Mouse (Mus musculus) forebrain, embryonic 16.5 days (tissue): ENCODE measurements around the gene Ephx3. TPM values are rescaled to one million over a fixed set of nuclear protein-coding genes. Genes with fewer than 3 reads are reported as not detected.

Experiments
- ATAC-seq: fragments of 200-750 bp; cut with Nextera tagmentation; 2 replicates; pipeline ENCODE4 v1.8.0; 2017; ENCODE audit warnings: mild to moderate bottlenecking, moderate library complexity
- H3K27ac ChIP-seq: fragments of 300-500 bp; sonication (generic); 2 replicates; pipeline ENCODE4 v1.5.1; 2014; ENCODE audit warnings: low read length, control low read depth
- H3K27me3 ChIP-seq: fragments of 300-500 bp; sonication (generic); replicated peaks from 2 replicates; pipeline ENCODE4 v1.6.1; 2014; ENCODE audit warnings: low read length; ENCODE audit not compliant: control insufficient read depth, insufficient read depth
- H3K36me3 ChIP-seq: fragments of 300-500 bp; sonication (generic); 2 replicates; pipeline ENCODE4 v1.6.1; 2014; ENCODE audit not compliant: control insufficient read depth, insufficient read depth
- H3K4me1 ChIP-seq: fragments of 300-500 bp; sonication (generic); replicated peaks from 2 replicates; pipeline ENCODE4 v1.6.1; 2014; ENCODE audit warnings: low read length; ENCODE audit not compliant: control insufficient read depth, insufficient read depth
- H3K4me2 ChIP-seq: fragments of 300-500 bp; sonication (generic); 2 replicates; pipeline ENCODE4 v1.6.1; 2014; ENCODE audit warnings: mild to moderate bottlenecking, low read length, control low read depth
- H3K4me3 ChIP-seq: fragments of 300-500 bp; sonication (generic); replicated peaks from 2 replicates; pipeline ENCODE4 v1.5.1; 2014; ENCODE audit warnings: mild to moderate bottlenecking, low read length, control low read depth
- H3K9ac ChIP-seq: fragments of 300-500 bp; sonication (generic); replicated peaks from 2 replicates; pipeline ENCODE4 v1.6.1; 2014; ENCODE audit warnings: low read depth, low read length, control low read depth
- H3K9me3 ChIP-seq: fragments of 300-500 bp; sonication (generic); 2 replicates; pipeline ENCODE4 v1.6.1; 2016; ENCODE audit warnings: low read length; ENCODE audit not compliant: control insufficient read depth
- WGBS: fragments of 180-500 bp; shearing (Covaris S2); extraction: QIAGEN DNeasy Blood & Tissue Kit; methylation state at CpG from one replicate; pipeline ENCODE4 v1.1.7; 2014; 5-methylcytosine and 5-hydroxymethylcytosine counted together
- polyA plus RNA-seq: library from polyadenylated mRNA; unstranded; fragments of >200 nt; fragmentation: Nextera tagmentation; extraction: Ambion mirVana; gene quantifications from 2 replicates; pipeline ENCODE4 v1.2.1, GENCODE M21; 2015

Gene Ephx3
- polyA plus RNA-seq, 1 experiment from 2014 or later = not detected

DNA sequence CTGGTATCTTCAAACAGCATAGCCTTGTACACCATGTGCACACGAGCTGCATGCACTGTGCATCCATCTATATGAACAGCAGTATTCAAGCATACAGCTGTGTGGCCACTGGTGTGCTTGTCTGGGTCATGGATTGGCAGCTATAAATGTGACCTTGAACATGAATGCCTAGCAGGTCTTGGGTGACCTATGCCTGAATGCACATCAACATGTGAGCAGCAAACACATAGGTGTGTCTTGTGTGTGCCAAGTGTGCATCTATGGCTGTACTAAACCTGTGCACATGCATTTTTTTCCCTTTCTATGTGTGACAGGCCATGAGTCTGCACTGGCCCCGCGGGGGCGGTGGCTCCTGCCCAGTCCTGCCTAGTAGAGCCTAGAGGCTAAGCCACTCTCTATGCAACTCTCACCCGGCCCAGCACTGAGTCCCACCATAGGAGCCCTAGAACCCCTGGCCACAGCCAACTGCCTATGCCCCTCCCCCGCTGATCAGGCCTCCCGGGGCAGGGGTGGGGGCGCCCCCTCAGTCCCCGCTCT is 24.0 kb downstream of the Ephx3 start:
- 3% methylated on average over 8 of the region's 9 CpGs for WGBS
- H3K4me2 ChIP-seq = peak overlapping the region; percentile 92
- peaks cover 29% of the 10 kb centered on the region for H3K4me1 ChIP-seq
- H3K27ac ChIP-seq = peak overlapping the region; percentile 28
- H3K36me3 ChIP-seq = no peaks in the 10 kb centered on the region
- no peaks in the 10 kb centered on the region for H3K9me3 ChIP-seq
- H3K27me3 ChIP-seq = no peaks in the 10 kb centered on the region
- H3K9ac ChIP-seq = peak overlapping the region; percentile 72
- ATAC-seq = peak; percentile 75
- peak overlapping the region; percentile 53 for H3K4me3 ChIP-seq

DNA sequence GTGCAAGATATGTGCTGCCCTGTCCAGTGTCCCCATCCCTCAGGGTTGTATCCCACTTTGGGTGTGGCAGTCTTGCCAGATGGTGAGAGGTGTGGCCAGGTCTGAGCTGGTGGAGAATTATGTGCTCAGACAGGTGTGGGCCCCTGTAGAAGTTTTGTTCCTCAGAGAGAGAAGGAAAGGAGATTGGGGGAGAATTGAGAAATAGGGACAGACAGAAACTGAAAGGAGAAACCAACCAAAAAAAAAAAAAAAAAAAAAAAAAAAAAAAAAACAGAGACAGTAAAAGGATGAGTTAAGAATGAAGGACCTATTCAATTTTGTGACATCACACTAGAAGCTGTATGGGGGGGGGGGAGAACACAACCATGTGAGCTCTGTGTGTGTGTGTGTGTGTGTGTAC is 24.6 kb downstream of the Ephx3 start:
- H3K27ac ChIP-seq = no peak overlapping the region

DNA sequence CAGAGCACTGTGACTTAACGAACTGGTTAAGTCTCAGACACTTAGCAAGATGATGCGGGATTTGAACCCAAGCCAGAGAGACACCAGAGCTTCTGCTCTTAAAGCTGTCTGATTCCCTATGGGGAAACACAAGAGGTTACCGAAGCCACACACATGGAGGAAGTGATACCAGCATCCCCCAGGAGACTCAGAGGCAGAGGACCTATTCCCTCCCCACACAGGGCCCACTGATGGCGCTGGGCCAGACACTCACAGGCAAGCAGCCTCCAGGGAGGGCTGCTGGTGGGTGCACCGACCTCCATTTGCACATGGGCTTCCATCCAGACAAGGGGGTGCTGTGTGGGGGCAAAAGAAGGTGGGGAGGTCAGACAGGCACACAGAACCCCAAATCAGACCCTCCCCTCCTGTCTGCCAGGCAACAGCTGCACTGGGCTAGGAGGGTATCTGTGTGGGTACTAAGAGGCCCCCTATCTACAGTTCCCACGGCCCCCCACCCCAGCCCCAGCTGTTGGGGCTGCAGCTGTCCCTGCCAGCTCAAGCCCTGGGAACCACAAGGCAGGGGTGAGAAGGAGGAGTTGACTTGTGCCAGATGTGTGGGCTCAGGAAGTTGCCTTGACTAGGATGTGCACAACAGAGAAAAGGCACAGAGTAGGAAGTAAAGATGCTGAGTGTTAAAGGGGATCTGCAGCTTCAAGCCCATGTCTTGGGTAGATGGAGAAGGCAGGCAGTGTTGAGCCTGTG is 25.3 kb downstream of the Ephx3 start:
- no peak for ATAC-seq
- no peaks in the 10 kb centered on the region for H3K9me3 ChIP-seq

More for the DNA sequence above, 24.6 kb downstream of the Ephx3 start:
- ATAC-seq = no peak
- Histone ChIP-seq H3K4me2 (no peak overlapping the region), H3K4me1 (peaks cover 29% of the 10 kb centered on the region), H3K27me3 (no peaks in the 10 kb centered on the region), H3K9ac (no peak overlapping the region), H3K4me3 (no peak overlapping the region), H3K9me3 (no peaks in the 10 kb centered on the region), H3K36me3 (no peaks in the 10 kb centered on the region)

DNA sequence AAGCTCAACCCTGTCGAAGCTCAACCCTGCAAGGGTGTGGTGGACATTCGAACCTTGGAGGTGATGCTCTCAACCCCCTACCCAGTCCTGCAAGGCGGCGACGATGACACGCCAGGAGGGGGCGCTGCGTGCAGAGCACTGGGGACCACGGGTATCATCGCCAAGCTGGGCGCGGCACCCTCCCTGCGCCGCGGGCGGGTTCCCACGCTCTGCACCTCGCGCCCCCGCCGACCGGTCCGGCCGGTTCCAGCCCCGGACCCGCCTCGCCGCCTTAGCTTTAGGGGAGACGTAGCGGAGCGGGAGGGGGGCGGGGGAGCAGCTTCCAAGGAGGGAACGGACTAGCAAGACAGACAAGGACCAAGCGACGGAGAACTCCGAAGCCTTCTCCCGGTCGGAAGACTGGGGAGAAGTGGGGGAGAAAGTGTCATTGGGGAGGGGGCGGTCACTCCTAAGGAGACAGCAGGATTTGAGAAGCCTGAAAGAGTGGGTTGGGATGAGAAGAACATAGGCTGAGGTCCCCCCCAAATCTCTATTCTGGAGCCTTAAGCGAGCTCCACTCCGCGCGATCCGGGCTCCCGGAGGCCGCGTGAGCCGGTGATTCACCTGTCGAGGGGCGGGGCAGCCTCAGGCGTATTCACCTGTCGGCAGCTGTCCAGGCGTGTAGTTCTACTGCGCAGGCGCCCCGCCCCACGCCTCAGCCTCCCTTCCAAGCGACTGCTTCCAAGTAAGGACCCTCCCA is 27.1 kb downstream of the Ephx3 start:
- H3K9me3 ChIP-seq = no peaks in the 10 kb centered on the region
- H3K4me1 ChIP-seq = peaks cover 29% of the 10 kb centered on the region
- no peaks in the 10 kb centered on the region for H3K36me3 ChIP-seq
- peak overlapping the region; percentile 92 for H3K4me2 ChIP-seq
- under 1% methylated on average over 57 of the region's 58 CpGs for WGBS
- H3K27ac ChIP-seq = no peak overlapping the region
- peak overlapping the region; percentile 54 for H3K4me3 ChIP-seq
- no peaks in the 10 kb centered on the region for H3K27me3 ChIP-seq
- peak overlapping the region; percentile 68 for H3K9ac ChIP-seq
- peak; percentile 26 for ATAC-seq

More for the DNA sequence above, 25.3 kb downstream of the Ephx3 start:
- WGBS = 42% methylated on average over 6 of the region's 6 CpGs
- Histone ChIP-seq H3K36me3 (no peaks in the 10 kb centered on the region), H3K4me3 (no peak overlapping the region), H3K9ac (no peak overlapping the region), H3K27me3 (no peaks in the 10 kb centered on the region), H3K4me2 (no peak overlapping the region), H3K4me1 (peaks cover 29% of the 10 kb centered on the region), H3K27ac (no peak overlapping the region)

DNA sequence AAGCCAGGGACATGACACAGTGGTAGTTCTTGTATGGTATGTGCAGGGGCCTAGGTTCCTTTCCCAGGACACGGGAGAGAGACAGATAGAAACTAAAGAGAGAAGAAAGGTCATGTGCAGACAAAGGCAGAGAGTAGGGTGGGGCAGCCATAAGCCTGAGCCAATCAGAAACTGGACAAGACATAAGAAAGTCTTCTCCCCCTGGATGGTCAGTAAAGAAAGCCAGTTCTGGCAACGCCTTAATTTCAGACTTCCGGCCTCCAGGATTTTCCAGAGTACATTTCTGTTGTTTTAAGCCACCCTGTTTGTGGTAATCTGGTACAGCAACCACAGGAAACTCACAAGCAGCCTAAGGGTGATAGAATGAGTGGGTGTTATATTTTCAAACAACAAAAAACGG is 28.5 kb downstream of the Ephx3 start:
- peaks cover 22% of the 10 kb centered on the region for H3K4me1 ChIP-seq
- H3K9me3 ChIP-seq = no peaks in the 10 kb centered on the region
- no peaks in the 10 kb centered on the region for H3K36me3 ChIP-seq
- H3K4me3 ChIP-seq = no peak overlapping the region
- no peak overlapping the region for H3K4me2 ChIP-seq
- H3K27ac ChIP-seq = no peak overlapping the region
- WGBS = 84% methylated on average over 4 of the region's 4 CpGs
- H3K9ac ChIP-seq = no peak overlapping the region
- no peaks in the 10 kb centered on the region for H3K27me3 ChIP-seq
- ATAC-seq = no peak

DNA sequence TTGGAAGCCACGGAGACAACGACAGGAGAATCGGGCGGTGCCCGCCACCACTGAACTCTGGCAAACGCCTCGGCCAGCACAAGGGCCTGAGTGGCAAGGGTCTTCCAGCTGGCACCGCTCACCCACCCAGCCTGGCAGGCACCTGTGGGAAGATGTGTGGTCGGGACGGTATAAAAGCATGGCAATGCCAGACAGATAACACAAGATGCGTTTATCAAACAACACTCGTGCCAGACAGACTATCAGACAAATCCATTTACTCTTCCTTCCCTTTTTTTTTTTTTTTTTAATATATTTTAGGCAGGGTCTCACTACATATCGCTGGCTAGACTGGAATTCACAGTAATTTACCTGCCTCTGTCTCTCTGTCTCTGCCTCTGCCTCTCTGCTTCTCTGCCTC is 30.5 kb downstream of the Ephx3 start:
- Histone ChIP-seq H3K9ac (no peak overlapping the region), H3K36me3 (no peaks in the 10 kb centered on the region), H3K4me1 (peaks cover 12% of the 10 kb centered on the region), H3K27ac (no peak overlapping the region), H3K4me2 (no peak overlapping the region), H3K4me3 (no peak overlapping the region), H3K27me3 (no peaks in the 10 kb centered on the region), H3K9me3 (no peaks in the 10 kb centered on the region)
- no peak for ATAC-seq
- 89% methylated on average over 13 of the region's 13 CpGs for WGBS

DNA sequence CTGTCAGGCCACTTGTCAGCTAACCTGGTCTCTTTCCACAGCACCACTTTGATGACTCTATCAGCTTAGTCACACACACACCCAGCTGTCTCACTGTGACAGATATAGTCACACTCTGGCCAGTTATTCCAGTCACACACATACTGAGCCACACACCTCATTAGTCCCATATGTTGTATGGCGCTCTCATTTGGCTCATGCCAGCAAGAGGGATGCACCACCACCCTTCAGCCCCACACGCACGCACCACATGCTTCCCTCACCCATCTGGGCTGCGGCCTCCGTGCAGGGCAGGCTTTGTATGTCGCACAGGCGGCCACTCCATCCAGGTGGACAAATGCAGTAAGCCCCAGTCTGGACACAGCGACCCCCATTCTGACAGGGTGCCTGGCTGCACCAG is 42.6 kb downstream of the Ephx3 start:
- Histone ChIP-seq H3K27me3 (no peaks in the 10 kb centered on the region), H3K27ac (no peak overlapping the region), H3K4me1 (peaks cover 5% of the 10 kb centered on the region; the same call in 1 of the 2 replicates), H3K9me3 (no peaks in the 10 kb centered on the region), H3K4me2 (no peak overlapping the region), H3K9ac (no peak overlapping the region), H3K4me3 (no peak overlapping the region), H3K36me3 (no peaks in the 10 kb centered on the region)
- 79% methylated on average over 8 of the region's 8 CpGs for WGBS
- ATAC-seq = no peak

DNA sequence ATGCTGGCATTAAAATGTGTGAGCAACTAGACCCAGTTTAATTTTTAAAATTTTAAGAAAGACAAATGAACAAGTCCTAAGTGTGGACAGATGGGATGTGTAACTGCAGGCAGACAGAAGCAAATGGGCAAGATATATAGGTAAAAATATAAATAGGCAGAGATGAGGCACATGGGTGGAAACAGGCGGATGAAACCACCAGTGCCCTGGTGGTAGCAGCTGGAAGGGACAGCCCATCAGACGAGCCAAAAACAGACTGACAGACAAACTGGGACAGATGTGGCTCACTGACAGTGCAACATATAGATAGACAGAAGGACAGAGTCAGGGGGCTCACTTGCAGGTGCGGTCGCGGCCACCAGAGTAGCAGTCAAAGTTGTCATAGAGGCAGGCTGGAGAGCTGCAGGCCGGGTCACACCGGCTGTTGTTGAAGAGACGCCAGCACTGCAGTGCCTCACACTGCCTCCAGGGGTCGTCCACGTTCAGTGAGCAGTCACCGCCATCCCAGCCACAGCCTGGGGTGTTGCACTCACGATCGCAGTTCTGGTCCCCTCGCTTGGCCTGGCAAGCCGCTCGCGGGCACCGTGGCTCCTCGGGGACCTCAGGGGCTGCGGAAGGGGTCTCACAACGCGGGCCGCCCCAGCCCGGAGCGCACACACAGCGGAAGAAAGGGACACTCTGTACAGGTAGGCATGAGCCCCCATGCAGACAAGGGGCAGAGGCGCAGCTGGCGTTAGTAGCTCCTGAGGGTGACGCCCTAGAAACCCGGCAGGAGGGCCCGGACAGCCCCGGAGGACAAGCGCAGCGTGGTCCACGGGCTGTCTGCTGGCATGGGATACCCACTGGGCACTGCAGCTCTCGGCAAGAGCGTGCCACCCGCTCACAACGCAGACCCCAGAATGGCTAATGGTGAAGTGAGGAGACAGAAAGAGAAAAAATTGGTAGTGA is 46.2 kb downstream of the Ephx3 start:
- H3K9ac ChIP-seq = peak overlapping the region; percentile 49
- peak overlapping the region; percentile 31 for H3K4me3 ChIP-seq
- H3K36me3 ChIP-seq = no peaks in the 10 kb centered on the region
- no peak overlapping the region for H3K27ac ChIP-seq
- peak; percentile 66 for ATAC-seq
- H3K27me3 ChIP-seq = no peaks in the 10 kb centered on the region
- H3K9me3 ChIP-seq = no peaks in the 10 kb centered on the region
- peak overlapping the region; percentile 51 for H3K4me2 ChIP-seq
- peaks cover 5% of the 10 kb centered on the region; the same call in 1 of the 2 replicates for H3K4me1 ChIP-seq
- 24% methylated on average over 39 of the region's 39 CpGs for WGBS
